Mouse (Mus musculus) lung, postnatal 0 days (tissue): ENCODE measurements around the gene Cdc14a.

Experiments used
- CTCF ChIP-seq: IDR thresholded peaks from 2 replicates; pipeline ENCODE4 v1.5.1; 2016; ENCODE audit warnings: antibody characterized with exemption, mild to moderate bottlenecking
- EP300 ChIP-seq: IDR thresholded peaks from 2 replicates; pipeline ENCODE4 v1.6.1; 2016; ENCODE audit warnings: antibody characterized with exemption, mild to moderate bottlenecking, control low read depth

DNA sequence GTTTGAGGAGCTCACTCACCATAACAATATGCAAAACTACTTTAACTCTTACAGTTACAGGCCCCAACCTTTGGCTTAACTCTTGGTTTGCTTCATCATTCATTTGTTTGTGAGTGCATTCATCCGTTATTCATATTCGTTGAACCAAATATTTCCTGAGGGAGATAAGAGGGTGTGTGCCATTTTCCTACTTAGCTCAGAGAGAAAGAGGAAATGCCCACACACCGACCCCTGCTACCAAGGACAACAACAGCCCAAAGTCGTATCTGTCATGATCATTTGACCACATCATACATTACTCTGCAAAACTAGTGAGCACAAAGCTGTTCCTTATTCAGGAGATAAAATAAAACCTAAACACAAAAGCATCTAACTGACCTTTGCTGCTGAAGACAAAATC is 66.7 kb downstream of the Cdc14a start:
- no peak for TF ChIP-seq CTCF
- TF ChIP-seq EP300 = no peak
